Mouse (Mus musculus): Measurements from ENCODE around the gene Cyb561d1.

The Cyb561d1 gene

DNA sequence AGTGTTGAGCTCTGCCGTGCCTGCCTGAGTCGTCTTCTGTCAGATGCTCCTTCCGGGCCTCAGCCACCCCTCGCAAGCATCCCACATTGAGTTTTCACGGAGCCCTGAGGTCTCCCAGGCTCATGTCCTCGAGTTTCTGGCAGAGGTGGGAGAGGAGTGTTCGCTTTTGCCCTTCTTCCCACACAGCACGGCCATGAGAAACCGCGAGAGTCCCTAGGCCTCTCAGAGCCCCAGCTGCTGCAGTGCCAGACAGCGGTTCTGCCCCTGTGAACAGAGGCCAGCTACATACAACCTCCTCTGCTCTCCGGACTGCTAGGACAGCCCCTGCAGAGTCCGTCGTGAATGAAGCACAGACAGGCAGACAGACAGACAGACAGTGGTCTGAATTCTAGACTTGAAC, 33.5 kb downstream of the Cyb561d1 start:
- in situ Hi-C loops (cut with MboI, MseI) = loop anchor here in 1 of 2 experiments (5.0 kb wide), 1 partner anchor 80 kb away; no protein-coding TSS in a partner anchor

DNA sequence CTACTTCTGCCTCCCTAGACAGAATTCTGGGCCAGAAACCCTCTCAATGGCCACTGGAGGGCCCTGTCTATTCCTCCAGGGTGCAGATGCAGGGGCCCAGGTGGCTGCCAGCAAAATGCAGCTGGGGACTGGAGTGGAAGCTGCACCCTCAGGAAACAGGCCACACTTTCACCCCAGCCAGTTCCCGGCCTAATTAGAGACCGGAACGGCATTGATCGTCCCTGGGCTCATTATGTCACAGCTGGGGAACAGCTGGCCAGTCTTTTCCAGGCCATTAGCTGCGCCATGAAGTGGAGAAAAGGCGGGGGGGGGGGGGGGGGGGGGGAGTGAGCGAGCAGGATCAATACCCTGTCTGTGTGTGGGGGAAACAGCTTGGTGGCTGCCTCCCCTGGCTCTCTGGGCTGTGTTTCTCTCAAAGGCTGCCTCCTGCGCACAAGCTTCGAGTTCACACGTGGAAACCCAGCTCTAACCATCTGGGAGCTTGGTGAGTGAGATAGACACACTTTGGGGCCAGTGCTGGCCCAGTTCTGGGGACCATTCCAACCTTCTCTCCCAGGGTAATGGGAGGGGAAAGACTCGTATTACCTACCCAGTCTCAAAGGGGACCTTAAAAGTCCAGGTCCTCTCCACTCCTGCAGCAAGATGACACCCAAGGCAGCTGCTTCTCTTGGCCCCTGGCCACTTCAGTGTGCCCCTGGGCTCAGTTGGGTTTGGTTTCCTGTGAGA, 34.4 kb downstream of the Cyb561d1 start:
- in situ Hi-C loops (cut with MboI, MseI) = loop anchor here in 1 of 2 experiments (5.0 kb wide), 1 partner anchor 81 kb away; no protein-coding TSS in a partner anchor

DNA sequence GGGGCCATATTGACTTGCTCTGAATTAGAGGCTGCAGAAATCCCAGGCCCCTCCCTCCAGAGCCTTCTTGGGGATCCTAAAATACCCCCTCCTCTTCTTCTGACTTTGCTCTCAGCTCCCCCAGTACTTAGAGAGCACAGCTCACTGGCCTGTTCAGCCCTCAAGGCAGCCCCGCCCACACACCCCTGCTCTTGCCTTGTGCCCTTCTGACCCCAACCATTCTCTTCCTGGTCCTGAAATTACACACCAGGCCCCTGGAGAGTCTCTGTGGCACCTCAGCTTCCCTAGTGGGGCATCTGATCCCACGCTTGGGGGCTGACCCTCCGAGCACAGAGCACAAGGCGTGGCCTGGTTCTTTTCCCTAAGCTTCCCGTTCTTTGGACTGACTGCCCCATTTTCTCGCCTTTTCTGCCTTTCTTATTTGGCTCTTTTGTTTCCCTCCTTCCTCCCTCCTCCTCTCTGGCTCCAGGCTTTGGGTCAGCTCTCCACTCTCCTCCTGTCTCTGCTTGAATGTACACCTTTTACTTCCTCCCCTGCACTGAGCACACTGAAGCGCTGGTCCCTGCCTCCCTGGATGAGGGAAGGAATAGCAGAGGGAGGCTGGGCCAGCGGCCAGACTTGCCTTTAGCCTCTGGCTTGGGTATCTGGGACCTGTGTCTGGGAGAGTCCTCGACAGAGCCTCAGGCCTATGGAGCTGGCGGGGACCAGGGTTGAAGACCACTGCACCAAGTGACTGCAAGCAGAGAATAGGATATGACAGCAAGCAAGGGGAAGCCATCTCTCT, 35.3 kb downstream of the Cyb561d1 start:
- in situ Hi-C loops (cut with MboI, MseI) = loop anchor here in 1 of 2 experiments (5.0 kb wide), 1 partner anchor 82 kb away; no protein-coding TSS in a partner anchor

DNA sequence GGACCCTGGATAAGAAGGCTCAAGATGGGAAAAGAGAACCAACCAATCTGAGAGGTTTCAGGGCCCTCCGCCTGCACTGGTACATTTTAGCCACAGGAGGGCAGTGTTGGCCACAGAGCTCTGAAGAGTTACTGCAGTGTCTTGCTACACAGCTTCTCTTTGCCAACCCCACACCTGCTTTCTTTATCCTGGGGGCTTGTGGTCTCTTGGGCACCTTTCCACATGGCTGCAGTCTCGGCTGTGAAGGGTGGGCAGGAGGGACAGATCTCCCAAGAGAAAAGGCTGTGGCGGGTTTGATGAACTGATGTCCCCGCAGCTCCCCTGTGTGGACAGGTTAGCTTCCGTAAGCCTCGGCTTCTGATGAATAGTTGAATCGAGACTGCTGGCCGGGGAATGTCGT, 36.2 kb downstream of the Cyb561d1 start:
- in situ Hi-C loops (cut with MboI, MseI) = loop anchor here (5.0 kb wide), 2 partner anchors 82 to 232 kb away; no protein-coding TSS in a partner anchor

DNA sequence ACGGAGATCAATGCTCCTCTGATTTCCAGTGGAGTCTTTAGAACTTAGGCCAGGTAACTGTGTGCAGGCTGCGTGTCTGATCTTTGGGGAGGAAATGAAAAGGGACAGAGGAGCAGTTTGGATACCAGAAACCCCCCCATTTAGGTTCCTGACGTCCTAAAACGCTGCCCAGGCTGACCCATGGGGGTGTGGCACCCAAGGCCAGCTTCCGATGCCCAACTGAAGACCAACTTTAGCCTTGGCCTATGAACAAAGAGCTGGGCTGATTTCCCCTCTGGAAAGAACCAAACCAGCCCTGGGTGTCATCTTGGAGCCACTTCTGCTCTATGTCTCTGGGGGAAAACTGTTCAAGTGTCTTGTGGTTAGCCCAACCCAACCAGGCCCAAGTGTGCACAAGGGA, 36.9 kb downstream of the Cyb561d1 start:
- in situ Hi-C loops (cut with MboI, MseI) = loop anchor here in 1 of 2 experiments (5.0 kb wide), 1 partner anchor 233 kb away; no protein-coding TSS in a partner anchor

DNA sequence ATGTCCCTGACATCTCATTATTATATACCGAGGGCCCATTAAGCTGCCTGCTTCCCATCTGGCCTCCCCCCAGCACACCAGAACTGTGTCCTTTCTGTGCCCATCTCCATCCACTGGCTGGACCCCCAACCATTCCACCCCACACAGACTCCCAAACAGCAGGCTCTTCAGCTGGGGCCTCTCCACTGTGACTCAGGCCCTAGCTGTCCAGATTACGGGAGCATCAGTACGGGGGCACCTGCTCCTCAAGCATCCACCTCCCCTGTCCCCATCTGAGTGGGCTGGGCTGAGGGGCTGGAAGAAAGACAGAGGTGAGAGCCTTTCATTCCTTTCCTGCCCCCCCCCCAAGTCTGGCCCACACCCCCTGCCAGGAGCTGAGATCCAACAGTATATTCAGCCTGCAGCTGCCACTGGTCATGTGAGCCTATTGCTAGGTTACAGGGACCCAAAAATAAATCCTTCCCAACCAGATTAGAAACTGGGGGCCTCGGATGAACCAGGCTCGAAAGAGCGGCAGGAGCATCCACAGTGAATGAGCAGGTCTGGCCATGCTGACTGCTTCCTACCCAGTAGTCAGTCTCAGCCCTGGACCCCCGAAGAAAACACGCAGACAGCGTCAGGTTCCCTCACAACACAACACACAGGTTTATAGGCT, 42.5 kb downstream of the Cyb561d1 start:
- in situ Hi-C loops (cut with MboI, MseI) = loop anchor here in 1 of 2 experiments (10.0 kb wide), 1 partner anchor 214 kb away; the partner anchor contains the start of gene Gstm6

DNA sequence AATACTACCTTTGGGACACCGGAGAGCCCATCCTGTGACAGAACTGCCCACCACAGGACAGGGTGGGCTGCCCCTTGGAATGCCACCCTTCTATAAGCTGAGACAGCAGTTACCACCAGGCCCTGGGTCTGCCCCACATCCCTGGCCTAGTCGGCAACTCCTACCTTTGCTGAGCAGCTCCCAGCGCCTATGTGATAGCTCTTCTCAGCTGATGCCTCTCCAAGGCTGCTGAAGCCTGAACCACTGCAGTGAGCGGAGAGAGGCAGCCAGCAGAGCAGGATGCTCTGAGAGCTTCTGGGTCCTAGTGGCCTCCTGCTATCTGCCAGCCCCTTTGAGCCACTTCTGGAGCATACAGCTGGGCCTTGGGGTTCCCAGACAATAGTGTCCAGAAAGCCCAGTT, 46.4 kb downstream of the Cyb561d1 start, which contains the start of gene Gpr61:
Gene Gpr61, minus strand, starts transcription at position 227 of the 400 bp plus-strand sequence.
- in situ Hi-C loops (cut with MboI, MseI) = loop anchor here (5.0 to 10.0 kb wide), 2 partner anchors 72 to 210 kb away; partner anchors contain the start of gene Gstm6 (in 1 of the 2)

DNA sequence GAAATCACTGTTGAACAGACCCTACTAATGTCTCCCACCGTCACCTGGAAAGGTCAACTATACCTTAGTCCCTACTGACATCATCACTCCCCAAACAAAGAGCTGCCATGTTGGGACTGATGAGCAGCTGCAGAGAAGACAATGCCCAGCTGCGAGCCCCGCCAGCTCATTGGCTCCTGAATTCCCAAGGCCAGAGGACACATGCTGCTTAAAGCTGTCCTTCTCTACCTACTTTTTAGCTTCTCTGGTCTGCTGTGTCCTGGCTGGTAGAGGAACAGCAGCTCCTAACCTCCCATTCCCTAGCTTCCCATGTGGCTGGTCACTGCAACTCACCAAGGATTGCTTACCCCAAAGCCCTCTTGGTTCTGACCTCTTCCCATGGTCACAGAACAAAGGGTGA, 48.7 kb downstream of the Cyb561d1 start:
- in situ Hi-C loops (cut with MboI, MseI) = loop anchor here (5.0 to 10.0 kb wide), 2 partner anchors 70 to 207 kb away; partner anchors contain the start of gene Gstm6 (in 1 of the 2)

DNA sequence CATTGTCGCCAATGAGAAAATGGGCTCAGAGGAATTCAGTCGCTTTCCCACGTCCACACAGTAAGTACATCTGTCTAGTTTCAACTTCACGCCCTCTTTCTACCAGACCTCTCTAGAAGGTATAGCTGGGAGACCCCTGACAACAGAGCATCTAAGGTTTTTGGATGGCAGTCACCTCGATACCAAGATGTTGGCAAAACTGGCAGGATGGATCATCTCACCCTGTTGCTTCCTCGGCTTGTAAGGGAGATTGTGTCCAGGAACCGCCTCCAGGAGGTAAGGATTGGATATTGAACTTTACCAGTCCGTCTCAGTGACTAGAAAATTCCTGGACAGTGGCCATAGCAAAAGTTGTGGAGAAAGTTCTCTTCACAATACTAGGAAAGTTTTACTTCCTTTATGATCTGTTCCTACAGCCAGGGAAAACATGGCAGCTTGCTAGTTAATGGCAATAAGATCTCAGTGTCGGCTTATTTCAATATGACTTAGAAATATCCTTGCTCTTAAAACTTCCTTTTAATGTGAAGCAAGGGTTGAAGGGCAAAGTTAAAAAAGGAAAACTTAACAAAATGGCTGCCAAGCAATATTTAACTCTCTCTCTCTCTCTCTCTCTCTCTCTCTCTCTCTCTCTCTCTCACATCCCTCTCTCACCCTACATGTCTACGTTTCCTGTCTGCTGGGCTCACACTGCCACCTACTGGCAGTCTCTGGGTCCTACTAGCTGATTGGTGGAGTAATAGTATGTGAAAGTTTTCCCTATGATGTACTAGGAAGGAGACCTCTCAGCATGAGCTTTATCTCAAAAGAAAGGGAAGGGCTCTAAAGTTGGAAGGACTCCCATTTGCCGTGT, 53.4 kb downstream of the Cyb561d1 start:
- in situ Hi-C loops (cut with MboI, MseI) = loop anchor here in 1 of 2 experiments (5.0 kb wide), 1 partner anchor 65 kb away; no protein-coding TSS in a partner anchor

DNA sequence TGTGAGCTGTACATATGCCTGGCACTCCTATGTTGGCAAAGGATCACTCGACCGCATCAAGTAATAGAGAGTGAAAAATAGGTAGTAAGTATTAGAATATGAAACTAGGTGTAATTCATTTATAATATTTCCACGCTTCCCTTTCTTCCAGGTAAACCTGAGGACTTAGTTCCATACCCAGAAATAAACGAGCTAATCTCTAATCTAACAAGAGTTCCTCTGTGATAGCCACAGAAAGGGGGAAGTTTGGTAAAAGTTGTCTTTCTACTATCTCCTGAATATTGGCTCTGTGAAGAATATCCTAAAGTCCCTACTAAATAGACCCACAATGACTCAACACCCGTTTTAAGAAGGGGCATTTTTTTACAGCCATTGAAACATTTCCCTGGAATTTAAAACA, 54.3 kb downstream of the Cyb561d1 start:
- in situ Hi-C loops (cut with MboI, MseI) = loop anchor here in 1 of 2 experiments (5.0 kb wide), 1 partner anchor 64 kb away; no protein-coding TSS in a partner anchor
